Mouse (Mus musculus) mouse trophoblast stem cell (cell line): ENCODE measurements around the gene Mmp21.
"Not testable (repeated sequence)": the region's sequence is repeated elsewhere in the genome, so short reads cannot be mapped to it uniquely, and the experiment has no call there.

ENCODE experiments used
- in situ Hi-C, 2 experiments: fragments of 300-500 bp; cut with MseI, MboI; formaldehyde crosslinking; loops; 2 replicates in 1 of 2; 3 replicates in 1 of 2; pipeline ENCODE4 v1.15.1; 2025

Gene Mmp21

DNA sequence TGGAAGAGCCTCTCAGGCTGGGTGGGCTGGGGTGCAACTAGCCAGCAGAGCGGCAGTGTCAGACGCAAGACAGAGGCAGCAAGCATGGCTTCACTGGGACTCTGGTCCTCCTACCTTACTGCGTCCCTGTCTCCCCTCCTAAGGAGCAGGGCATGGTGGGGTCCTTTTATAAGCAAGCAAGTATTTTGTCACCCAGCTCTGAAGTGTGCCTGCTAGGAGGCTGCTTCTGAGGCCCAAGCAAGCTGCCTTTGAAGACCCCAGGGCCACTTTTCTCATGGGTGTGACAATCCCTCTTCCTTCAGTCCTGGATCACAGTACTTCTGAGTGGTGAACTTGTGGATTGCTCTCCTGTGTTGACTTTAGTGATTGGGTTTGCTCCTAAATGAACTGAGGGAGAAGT, at the start of gene Mmp21:
TSS of gene Mmp21 (minus strand) at position 101 of the 400 bp plus-strand sequence.
- in situ Hi-C loops: no loop called here

DNA sequence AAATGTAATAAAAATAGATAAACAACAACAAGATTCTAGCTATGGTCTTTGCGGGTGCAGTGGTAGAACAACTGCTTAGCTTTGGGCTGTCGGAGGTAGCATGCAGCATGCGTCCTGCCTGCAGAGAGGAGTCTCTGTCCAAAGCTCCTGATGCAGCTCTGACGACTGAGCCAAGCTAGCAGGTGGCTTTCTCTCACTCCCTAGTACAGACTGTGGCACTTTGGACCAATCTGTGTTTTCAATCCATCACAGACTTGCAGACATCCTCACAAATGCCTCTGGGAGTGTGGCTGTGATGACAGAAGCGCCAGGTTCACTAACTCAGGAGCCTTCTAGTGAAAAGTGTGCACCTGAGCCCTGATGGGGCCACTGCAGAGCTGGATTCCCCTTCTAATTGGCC, 49.5 kb upstream of the Mmp21 start:
- in situ Hi-C loops: no loop called here

DNA sequence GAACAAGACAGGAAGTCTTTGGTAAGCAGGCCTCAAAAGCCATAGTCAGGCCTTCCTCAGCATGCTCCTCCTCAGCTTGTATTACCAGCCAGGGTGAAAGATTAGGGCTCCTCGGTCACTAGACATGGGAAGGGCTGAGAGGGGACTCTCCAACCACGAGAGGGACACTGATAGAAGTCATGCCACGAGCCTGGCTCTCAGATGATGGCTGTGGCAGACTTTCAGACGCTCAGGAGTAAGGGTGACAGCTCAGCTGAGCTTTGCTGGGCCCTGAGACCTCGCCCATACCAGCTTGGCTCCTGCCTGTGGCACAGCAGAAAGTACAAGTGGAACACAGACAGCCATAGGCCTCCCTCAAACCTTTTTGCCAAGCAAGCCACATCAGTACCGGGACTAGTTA, 47.2 kb upstream of the Mmp21 start:
- in situ Hi-C loops: no loop called here

DNA sequence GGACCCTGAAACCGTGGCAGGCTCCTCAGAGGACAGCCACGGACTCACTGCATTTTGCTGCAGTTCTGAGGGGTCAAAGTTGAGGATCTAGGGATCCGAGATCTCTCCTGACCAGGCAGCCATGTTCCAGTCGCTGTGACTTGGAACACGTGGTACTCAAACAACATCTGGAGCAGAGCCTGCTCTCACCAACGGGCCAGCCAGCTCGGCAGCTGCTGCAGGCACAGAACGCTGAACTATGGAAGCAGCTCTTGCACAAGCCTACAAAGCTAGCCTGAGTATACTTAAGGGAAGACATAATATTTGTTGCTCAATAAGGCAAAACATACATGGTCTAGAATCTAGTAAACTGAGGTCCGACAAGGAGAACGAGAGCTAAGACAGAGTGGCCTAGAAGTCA, 45.7 kb upstream of the Mmp21 start:
- in situ Hi-C loops: no loop called here

DNA sequence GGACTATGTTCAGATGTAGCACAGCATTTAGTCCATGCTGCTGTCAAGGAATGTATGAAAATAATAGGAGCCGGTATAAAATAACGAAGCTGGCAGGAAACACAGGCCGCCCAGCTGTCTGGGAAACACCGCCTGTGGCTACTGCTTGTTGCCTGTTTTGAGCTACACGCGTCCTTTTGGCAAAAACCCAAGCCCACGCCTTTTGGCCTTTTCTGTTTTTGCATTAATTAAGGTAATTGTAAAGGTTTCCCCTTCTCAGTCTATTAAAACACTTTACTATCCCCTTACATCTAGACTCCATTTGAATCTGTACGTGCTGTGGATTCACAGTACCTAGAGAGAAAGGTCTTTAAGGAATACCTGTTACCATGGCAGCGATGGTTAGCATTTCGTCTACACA, 45.0 kb upstream of the Mmp21 start:
- in situ Hi-C loops: no loop called here

DNA sequence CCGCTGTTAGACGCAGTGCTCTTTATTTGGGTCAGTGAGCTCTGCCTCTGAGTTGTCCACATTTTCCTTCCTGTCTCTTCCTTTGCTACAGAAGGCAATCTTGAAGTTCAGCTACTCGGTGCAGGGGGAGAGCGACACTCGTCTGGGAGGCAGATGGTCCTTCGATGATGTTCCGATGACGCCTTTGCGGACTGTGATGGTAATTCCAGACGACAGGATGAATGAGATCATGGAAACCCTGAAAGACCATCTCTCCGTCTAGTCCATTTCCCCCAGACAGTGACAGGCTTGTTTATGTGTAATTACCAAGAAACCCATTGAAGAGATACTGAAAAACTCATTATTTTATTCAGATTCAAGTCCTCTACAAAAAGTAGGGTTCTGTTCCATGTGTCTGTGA, 40.8 kb upstream of the Mmp21 start:
- in situ Hi-C loops: no loop called here

DNA sequence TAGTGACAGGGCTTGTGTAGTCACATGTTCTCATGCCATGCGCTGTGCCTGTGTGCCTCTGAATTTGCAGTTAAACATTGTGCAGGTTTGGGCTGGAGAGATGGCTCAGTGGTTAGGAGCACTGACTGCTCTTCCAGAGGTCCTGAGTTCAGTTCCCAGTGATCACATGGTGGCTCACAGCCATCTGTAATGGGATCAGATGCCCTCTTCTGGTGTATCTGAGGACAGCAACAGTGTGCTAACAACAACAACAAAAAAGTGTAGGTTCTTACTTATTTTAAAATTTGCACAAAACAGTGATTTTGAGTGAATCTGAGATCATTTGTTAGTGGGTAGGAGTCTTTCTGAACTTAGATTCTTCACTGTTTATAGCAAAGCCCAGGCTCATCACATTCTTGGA, 38.7 kb upstream of the Mmp21 start:
- in situ Hi-C loops: no loop called here

DNA sequence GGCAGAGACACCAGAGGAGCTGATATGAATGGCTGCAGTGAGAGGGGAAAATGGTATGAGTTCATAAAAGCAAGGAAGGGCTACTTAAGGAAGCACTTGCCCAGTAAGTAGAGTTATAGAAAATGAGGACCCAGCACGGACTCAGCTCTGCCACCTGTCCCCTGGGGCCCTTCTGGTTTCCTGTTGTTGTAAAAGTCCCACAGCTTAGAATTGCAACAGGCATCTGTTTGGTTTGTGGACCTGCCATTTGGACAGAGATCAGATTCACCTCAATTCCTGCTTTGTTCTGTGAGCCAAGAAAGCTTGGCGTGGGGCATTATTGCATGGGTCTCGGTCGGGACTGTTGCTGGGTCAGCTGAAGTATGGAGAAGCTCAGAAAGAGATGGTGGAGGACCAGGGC, 35.5 kb upstream of the Mmp21 start:
- in situ Hi-C loops: no loop called here

DNA sequence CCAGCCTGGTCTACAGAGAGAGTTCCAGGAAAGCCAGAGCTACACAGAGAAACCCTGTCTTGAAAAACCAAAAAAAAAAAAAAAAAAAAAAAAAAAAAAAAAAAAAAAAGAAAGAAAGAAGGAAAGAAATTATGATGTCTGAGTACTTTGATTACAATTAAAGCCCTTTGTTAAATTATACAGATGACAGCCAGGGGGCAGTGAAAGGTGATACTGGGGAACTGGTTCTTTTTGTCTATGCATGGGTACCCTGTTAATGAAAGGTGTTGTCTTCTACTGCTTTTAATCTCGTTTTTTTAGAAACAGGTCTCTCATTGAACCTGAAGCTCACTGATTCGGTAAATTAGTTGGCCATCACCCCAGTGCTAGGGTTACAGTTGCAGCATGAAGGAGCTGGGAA, 27.4 kb upstream of the Mmp21 start:
- in situ Hi-C loops: no loop called here

DNA sequence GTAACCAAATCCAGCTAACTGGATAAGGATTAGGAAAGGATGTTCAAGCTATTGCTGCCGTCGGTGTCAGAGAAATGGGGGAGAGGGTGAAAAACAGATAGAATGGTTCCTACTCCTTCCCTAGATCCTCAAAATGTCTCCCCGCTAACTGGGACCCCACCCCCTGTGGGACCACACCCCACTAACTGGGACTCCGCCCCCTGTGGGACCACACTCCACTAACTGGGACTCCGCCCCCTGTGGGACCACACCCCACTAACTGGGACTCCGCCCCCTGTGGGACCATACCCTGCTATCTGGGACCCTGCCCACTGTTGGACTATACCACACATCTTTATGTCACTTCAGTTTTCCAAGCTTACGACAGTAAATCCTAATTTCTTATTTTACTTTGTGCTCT, 24.0 kb upstream of the Mmp21 start:
- in situ Hi-C loops: no loop called here

DNA sequence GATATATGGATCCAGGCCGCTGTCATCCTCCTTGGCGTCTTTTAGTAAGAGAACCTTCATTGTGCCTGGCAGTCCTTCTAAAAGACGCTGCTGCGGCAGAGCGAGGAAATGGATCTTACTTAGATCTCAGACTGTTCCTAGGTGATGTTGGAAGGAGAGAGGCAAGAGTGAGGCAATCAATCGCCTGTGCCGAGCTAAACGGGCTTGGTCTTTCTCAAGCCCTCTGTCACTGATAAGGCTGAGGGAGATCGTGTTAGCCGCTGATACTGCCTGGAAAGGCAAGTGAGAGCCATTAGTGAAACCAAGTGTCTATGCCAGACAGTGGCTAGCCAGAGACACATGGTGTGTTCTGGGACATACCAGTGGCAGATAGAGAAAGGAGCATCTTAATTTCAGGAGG, 22.5 kb upstream of the Mmp21 start:
- in situ Hi-C loops: no loop called here

DNA sequence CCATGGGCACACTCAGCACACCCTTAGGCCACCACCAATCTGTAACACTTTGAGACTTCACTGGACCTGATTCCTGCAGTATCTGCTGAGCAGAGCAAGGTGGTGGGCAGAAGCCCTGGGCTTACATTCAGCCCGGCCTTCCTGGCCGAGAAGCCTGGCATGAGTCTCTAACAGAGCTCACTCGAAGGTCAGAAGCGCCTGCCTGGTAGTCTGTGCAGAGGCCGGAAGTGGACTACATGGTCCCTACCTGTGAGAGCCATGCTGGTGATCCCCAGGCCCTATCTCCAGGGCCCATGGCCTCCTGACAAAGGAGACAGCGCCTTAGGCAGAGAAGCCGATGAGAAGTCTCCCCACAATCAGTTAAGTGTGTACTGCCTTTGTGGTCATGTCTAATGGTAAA, 21.5 kb upstream of the Mmp21 start:
- in situ Hi-C loops: no loop called here

DNA sequence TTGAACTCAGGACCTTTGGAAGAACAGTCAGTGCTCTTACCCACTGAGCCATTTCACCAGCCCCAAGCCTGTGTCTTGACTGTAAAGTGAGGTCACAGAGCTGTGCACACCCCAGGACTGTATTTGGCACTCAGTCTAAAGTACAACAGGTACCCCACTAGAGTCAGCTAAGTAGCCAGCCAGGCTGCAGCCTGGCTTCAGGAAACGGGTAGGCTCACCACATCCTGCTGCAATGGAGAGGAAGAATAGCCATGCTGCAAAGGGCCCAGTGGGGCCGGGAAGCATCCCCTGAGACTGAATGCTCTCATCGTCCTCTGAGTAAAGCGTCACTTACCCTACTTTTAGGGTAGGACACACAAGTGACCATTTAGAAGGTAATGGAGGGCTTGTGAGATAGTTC, 20.0 kb upstream of the Mmp21 start:
- in situ Hi-C loops: no loop called here

DNA sequence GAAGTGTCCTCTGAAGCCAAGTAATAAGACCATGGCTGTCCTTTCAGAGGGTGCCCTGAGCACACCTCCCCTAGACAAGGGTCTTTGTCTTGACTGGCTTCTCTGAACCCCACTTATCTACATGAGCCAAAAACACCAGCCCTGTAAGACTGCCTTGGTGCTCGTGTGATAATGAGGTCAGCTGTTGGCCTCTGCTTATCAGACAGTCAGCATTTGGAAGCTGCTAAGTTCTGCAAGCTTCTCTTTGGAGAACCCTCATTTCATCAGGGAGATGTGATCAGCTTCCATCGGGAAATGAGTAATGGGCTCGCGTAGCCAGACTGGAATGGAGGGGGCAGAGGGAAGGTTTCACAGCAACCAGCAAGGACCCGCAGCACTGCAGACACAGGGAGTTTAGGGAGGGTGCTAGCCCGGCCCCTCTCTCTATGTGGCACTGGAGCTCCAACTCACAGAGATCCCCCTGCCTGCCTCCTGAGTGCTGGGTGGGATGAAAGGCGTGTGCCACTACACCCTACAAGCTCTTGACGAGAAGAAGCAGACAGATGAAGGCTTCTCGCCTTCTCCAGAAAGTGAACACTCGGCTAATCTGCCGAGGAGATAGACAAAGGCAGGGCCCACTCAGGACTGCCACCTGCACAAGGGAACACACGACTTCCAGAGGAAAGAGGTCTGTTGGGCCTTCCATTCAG, 18.3 kb upstream of the Mmp21 start:
- in situ Hi-C loops: no loop called here

DNA sequence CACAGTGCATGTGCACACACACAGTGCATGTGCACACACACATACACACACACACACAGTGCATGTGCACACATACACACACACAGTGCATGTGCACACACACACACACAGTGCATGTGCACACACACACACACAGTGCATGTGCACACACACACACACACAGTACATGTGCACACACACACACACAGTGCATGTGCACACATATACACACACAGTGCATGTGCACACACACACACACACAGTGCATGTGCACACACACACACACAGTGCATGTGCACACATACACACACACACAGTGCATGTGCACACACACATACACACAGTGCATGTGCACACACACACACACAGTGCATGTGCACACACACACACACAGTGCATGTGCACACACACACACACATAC, 5.8 kb upstream of the Mmp21 start:
- in situ Hi-C loops: not testable (repeated sequence)

DNA sequence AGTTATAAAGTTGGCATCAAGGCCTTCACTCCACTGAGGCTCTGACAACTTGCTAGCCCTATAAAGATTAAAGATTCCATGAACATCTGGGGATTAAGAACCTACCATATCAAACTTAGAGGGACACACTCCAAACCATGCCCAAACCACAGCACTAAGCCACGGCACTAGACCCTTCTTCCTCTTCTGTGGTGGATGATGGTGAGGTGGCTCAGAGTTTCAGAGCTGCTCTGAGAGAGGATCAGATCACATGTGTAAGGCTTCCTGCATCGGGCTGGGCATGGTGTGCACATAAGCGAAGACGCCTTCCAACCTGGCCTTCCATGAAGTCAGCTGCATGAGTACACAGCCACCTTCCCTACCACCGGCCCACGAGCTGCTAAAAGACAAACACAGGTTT, 4.8 kb upstream of the Mmp21 start:
- in situ Hi-C loops: no loop called here

DNA sequence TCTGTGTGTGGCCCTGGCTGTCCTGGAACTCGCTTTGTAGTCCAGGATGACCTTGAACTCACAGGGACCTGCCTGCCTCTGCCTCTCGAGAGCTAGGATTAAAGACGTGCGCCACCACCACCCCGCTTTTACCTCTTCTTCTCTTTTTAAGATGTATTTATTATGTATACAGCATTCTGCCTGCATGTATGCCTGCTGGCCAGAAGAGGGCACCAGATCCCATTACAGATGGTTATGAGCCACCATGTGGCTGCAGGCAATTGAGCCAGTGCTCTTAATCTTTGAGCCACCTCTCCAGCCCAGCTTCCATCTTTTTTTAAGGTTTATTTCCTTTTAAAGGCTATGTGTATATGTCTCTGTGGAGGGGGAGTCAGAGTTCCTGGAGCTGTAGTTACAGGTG, 4.2 kb upstream of the Mmp21 start:
- in situ Hi-C loops: no loop called here

DNA sequence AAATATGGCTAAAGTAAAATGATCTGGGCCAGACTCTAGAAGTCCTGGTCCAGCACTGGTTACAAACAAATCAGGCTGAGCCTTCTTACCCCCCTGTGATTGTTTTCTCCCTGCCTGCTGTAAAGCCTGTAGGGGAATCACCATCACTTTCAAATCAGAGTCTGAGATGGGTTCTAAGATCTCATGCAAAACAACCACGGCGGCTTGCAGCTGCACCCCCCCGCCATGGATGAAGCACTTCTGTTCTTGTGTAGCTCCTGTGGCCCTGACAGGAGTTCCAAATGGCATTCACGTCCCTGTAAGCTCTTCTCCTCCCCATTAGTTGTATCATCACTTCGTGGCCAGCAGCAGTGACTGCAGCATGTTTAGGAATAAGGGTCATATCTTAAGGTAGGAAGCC, 3.8 kb upstream of the Mmp21 start:
- in situ Hi-C loops: no loop called here

DNA sequence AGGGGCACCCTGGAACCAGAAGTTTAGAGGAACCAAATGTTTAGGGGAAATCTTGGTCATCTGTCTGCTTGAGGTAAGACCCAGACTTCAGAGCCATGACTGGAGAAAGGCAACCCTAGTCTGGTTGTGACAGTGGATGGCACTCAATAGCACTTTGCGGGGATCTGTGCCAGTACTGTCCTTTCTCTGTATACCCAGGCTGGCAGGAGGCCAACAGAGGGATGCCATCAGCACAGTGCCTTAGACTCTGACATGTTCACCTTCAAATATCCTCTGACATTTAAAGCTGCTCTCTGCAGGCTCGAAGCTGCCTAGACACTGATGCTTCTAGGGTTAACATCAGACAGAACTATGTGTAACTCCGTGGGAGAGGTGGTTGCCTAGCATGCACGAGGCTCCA, 422 bp downstream of the Mmp21 start:
- in situ Hi-C loops: no loop called here

DNA sequence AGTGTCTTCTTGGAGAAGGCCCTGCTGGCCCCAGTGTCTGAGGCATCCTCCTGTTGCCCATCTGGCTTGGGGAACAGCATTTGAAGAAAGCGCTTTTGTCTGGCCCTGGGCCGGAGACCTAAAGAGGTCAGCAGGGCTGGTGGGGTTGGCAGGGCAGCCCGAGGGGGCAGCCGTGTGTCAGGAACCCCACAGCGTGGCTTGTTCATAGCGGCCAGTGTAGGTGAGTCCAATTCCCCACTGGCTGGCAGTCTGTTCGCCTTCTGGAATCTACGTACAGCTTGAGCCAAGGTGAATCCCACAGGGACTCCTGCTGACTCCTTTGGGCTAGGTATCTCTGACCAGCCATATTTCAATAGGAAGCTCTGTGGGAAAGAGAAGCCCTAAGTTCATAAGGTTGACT, 1.1 kb downstream of the Mmp21 start:
- in situ Hi-C loops: no loop called here

DNA sequence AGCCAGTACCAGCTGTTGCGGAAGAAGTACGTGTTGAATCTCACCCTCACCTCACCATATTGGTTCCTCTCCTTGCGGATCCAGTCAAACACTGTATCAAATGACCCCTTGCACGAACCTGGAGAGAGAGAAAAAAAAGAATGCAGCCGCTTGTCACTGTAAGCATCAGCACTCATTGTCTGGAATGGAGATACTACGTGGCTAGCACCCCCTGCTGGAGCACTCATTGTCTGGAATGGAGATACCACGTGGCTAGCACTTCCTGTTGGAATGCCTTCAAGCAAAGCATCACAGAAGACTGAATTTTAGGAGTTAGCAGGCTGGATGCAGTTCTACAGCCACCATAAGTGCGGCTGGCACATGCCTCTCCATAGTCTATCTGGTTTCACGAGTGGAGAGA, 3.9 kb downstream of the Mmp21 start:
- in situ Hi-C loops: no loop called here

DNA sequence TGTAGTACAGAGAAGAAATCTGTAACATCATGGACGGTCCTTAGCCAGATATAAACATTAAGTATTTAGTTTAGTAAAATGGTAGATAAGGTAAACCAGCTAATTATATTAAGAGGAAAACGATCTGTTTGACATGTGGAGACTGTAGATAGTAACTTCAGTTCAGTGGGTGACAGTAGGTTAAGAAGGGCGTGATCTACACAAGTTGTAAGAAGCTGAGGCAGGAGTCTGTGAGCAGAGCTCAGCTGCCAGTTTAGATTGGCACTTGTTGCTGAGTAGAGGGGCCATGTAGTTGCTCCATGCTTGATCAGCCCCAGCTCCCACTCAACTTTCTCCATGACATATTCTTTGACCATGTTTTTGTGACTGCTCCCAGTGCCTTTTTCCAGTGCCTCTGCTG, 9.0 kb downstream of the Mmp21 start:
- in situ Hi-C loops: no loop called here

DNA sequence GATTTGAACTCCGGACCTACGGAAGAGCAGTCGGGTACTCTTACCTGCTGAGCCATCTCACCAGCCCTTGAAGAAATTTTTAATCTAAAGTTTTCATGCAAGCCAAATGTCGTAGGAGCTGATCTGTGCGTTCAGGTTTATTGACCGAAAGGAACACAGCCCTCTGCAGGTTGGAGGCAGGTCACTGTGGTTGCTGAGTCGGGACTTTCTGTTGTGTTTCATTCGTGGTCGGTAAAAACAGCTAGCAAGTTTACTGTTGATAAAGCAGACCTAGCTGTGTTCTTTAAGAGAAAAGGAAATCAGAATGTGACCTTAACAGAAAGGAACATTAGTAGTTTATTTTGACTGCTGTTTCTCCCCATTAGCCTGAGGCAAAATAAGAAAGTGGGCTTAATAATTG, 9.9 kb downstream of the Mmp21 start:
- in situ Hi-C loops: no loop called here

DNA sequence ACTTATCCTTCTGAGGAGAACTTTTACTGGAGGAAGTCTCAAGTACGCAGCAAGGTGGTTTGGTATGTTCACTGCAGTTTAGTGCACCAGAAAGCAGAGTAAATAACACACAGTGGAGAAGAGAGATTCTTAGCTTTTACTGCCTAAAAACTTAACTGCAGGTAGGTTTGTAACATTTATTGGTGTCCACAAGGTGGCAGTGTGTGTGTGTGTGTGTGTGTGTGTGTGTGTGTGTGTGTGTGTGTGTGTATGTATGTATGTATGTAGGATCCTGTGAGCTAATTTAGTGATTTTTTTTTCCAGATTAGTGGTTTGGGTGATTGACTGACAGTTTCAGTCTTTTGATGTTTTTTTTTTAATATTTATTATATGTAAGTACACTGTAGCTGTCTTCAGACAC, 10.8 kb downstream of the Mmp21 start:
- in situ Hi-C loops: no loop called here
